Mouse (Mus musculus): Measurements from ENCODE around the gene Dck. TPM values are rescaled to one million over a fixed set of nuclear protein-coding genes. Genes with fewer than 3 reads are reported as not detected.

Gene Dck
- polyA plus RNA-seq, 1 experiment from 2014 or later, result 36.0 TPM

DNA sequence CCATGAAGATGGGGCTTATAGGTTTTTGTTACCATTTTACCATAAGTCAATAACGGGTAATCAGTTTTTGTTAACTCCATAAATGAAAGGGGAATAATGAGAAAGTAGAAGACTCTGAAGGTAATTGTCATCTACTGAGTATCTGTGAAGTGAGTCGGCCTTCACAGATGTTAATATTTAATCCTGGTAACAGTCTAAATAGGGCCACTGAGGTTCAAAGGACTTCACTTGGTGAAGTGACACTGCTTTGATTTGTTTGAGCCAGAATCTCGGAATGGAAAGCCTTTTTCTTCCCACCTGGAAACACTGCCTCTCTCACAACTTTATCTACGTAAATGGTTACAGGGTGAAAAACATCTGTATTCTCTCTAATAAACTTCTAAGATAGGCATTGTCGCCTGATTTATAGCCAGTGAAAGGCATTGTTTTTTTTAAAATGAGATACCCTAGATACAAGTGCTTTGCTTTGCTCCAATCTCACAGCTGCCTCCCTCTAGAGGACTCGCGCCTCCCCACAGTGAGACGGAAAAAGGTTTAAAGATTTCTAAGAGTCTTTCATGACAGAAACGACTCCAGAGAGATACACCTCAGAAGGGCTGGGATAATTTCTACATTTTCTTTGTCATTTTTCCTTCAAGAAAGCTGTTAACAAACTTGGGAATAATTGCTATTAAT is 31.3 kb downstream of the Dck start:
- no peak overlapping the region for H3K4me2 ChIP-seq
- H3K36me3 ChIP-seq, result no peaks in the 10 kb centered on the region
- 51% methylated on average over 9 of the region's 9 CpGs for WGBS
- no peak overlapping the region for H3K4me3 ChIP-seq
- no peak overlapping the region for H3K27ac ChIP-seq
- no peaks in the 10 kb centered on the region for H3K27me3 ChIP-seq
- no peaks in the 10 kb centered on the region for H3K9me3 ChIP-seq
- no peak overlapping the region for H3K9ac ChIP-seq
- ATAC-seq (ENCODE audit: insufficient number of reproducible peaks, low FRiP score, low TSS enrichment, low read depth), result no peak
- no peaks in the 10 kb centered on the region for H3K4me1 ChIP-seq

DNA sequence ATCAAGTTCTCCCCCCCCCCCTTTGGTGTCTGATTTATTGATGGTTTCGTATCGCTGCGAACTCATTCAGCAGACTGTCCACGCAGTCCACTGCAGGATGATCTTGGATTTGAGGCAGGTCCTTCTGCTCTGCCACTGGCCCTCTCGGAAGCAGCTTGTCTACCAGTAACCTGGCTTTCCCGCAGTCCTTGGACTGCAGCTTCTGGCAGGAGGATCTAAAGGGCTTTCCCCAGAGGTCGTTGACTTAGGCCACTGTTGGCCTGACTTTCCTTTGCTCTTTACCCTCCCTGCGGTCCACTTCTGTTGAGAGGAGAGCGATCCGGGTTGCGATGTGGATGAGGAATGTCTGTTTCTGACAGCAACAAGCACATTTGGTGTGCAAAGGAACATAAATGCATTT is 31.8 kb downstream of the Dck start:
- H3K4me1 ChIP-seq, result no peaks in the 10 kb centered on the region
- WGBS, result 67% methylated on average over 11 of the region's 11 CpGs
- H3K36me3 ChIP-seq, result no peaks in the 10 kb centered on the region
- no peak overlapping the region for H3K9ac ChIP-seq
- no peak overlapping the region for H3K4me3 ChIP-seq
- H3K9me3 ChIP-seq, result no peaks in the 10 kb centered on the region
- H3K4me2 ChIP-seq, result no peak overlapping the region
- no peaks in the 10 kb centered on the region for H3K27me3 ChIP-seq
- ATAC-seq (ENCODE audit: insufficient number of reproducible peaks, low FRiP score, low TSS enrichment, low read depth), result no peak
- H3K27ac ChIP-seq, result no peak overlapping the region

GRCm38 (mm10) chr5:88797121-88797520 is 32.3 kb downstream of the Dck start:
- H3K4me2 ChIP-seq, result no peak overlapping the region
- no peak for ATAC-seq (ENCODE audit: insufficient number of reproducible peaks, low FRiP score, low TSS enrichment, low read depth)
- no peak overlapping the region for H3K27ac ChIP-seq
- H3K4me3 ChIP-seq, result no peak overlapping the region
- no peaks in the 10 kb centered on the region for H3K4me1 ChIP-seq
- 74% methylated on average over 6 of the region's 6 CpGs for WGBS
- no peak overlapping the region for H3K9ac ChIP-seq
- H3K27me3 ChIP-seq, result no peaks in the 10 kb centered on the region
- no peaks in the 10 kb centered on the region for H3K9me3 ChIP-seq
- H3K36me3 ChIP-seq, result no peaks in the 10 kb centered on the region

DNA sequence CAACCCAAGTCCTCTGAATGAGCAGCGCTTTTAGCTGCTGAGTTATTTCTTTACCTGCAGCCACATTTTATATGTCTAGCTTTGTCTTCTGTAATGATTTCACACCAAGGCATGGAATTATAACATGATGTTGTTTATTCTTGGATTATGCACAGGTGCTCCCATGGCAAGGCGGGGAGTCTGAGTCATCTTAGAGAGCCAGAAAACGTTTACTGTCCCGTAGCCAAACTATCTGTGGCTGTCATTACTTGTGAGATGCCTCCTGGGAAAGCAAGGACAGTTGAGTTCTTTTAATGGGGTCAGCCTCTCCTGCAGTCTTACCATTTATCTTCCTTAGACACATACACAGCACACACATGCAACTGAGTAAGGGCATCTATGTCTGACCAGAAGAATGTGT is 40.8 kb downstream of the Dck start:
- Histone ChIP-seq H3K4me3 (no peak overlapping the region), H3K9ac (no peak overlapping the region), H3K4me2 (no peak overlapping the region), H3K36me3 (no peaks in the 10 kb centered on the region), H3K9me3 (no peaks in the 10 kb centered on the region), H3K27ac (no peak overlapping the region), H3K27me3 (peaks cover 4% of the 10 kb centered on the region; the same call in 1 of the 2 replicates), H3K4me1 (peaks cover 2% of the 10 kb centered on the region; the same call in 1 of the 2 replicates)
- ATAC-seq (ENCODE audit: insufficient number of reproducible peaks, low FRiP score, low TSS enrichment, low read depth), result no peak
- WGBS, result 76% methylated on average over 4 of the region's 4 CpGs

DNA sequence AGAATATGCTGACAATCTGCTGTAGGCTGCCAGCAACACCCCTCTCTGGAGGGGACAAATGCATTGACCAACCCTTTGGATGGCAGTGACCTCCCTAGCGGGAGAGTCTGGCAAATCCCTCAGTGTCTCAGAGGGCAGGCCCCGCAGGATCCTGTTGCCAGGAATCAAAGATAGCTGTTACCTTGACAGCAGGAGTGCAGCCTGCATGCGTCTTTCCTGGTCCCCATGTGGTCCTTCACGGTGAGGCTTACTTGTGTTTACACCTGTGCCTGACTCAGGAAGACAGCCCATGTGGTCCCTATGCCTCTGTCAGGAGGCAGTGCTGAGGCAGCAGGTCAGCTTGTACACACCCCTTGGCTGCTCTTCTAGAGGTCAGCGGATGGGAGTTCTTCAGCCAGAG is 41.5 kb downstream of the Dck start:
- H3K36me3 ChIP-seq, result no peaks in the 10 kb centered on the region
- peaks cover 2% of the 10 kb centered on the region; the same call in 1 of the 2 replicates for H3K4me1 ChIP-seq
- H3K9me3 ChIP-seq, result no peaks in the 10 kb centered on the region
- no peak overlapping the region for H3K4me2 ChIP-seq
- H3K27me3 ChIP-seq, result peaks cover 4% of the 10 kb centered on the region; the same call in 1 of the 2 replicates
- H3K27ac ChIP-seq, result no peak overlapping the region
- no peak overlapping the region for H3K9ac ChIP-seq
- H3K4me3 ChIP-seq, result no peak overlapping the region
- no peak for ATAC-seq (ENCODE audit: insufficient number of reproducible peaks, low FRiP score, low TSS enrichment, low read depth)
- 25% methylated on average over 5 of the region's 5 CpGs for WGBS

DNA sequence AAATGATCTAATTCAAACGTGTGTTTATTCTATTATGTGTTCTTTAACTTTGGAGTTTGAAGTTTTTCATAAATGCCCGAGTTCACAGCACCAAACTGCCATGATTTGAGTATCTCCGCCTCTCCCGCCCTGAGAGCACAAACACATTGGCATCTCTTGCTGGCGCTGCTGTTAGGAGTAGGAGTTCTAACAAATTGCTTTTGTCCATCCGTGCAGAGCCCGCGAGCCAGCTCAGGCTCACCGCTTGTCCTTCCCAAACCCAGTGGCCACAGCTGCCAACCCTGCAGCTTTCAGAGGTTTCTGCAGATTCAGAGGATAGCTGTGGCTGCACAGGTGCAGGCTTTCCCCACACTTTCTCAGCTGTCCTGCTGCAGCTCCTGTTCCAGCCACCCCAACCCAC is 42.5 kb downstream of the Dck start:
- Histone ChIP-seq H3K9me3 (no peaks in the 10 kb centered on the region), H3K27ac (no peak overlapping the region), H3K9ac (no peak overlapping the region), H3K4me1 (peaks cover 2% of the 10 kb centered on the region; the same call in 1 of the 2 replicates), H3K4me2 (no peak overlapping the region), H3K4me3 (no peak overlapping the region), H3K36me3 (no peaks in the 10 kb centered on the region), H3K27me3 (peaks cover 4% of the 10 kb centered on the region; the same call in 1 of the 2 replicates)
- no peak for ATAC-seq (ENCODE audit: insufficient number of reproducible peaks, low FRiP score, low TSS enrichment, low read depth)
- 27% methylated on average over 9 of the region's 9 CpGs for WGBS

- ATAC-seq (ENCODE audit: insufficient number of reproducible peaks, low FRiP score, low TSS enrichment, low read depth), result no peak
- WGBS, result 84% methylated on average over 2 of the region's 2 CpGs
Measured at GRCm38 (mm10) chr5:88813188-88813587, 48.4 kb downstream of the Dck start.

GRCm38 (mm10) chr5:88814552-88814951 is 49.8 kb downstream of the Dck start:
- ATAC-seq (ENCODE audit: insufficient number of reproducible peaks, low FRiP score, low TSS enrichment, low read depth), result no peak
- WGBS, result 71% methylated on average over 4 of the region's 4 CpGs
- no peaks in the 10 kb centered on the region for H3K27me3 ChIP-seq

More at GRCm38 (mm10) chr5:88813188-88813587, 48.4 kb downstream of the Dck start:
- H3K4me3 ChIP-seq, result no peak overlapping the region
- H3K27me3 ChIP-seq, result no peaks in the 10 kb centered on the region
- H3K9me3 ChIP-seq, result no peaks in the 10 kb centered on the region
- no peaks in the 10 kb centered on the region for H3K36me3 ChIP-seq
- H3K27ac ChIP-seq, result no peak overlapping the region
- H3K4me2 ChIP-seq, result no peak overlapping the region
- H3K4me1 ChIP-seq, result no peaks in the 10 kb centered on the region
- no peak overlapping the region for H3K9ac ChIP-seq

GRCm38 (mm10) chr5:88821542-88821941 is 56.7 kb downstream of the Dck start:
- Histone ChIP-seq H3K4me2 (no peak overlapping the region), H3K27ac (no peak overlapping the region), H3K36me3 (no peaks in the 10 kb centered on the region), H3K9ac (no peak overlapping the region), H3K27me3 (no peaks in the 10 kb centered on the region), H3K4me1 (no peaks in the 10 kb centered on the region), H3K4me3 (no peak overlapping the region), H3K9me3 (no peaks in the 10 kb centered on the region)
- ATAC-seq (ENCODE audit: insufficient number of reproducible peaks, low FRiP score, low TSS enrichment, low read depth), result no peak
- WGBS, result 24% methylated on average over 1 of the region's 1 CpGs

More at GRCm38 (mm10) chr5:88814552-88814951, 49.8 kb downstream of the Dck start:
- H3K4me1 ChIP-seq, result no peaks in the 10 kb centered on the region
- no peak overlapping the region for H3K9ac ChIP-seq
- no peaks in the 10 kb centered on the region for H3K36me3 ChIP-seq
- no peaks in the 10 kb centered on the region for H3K9me3 ChIP-seq
- H3K4me3 ChIP-seq, result no peak overlapping the region
- H3K4me2 ChIP-seq, result no peak overlapping the region
- H3K27ac ChIP-seq, result no peak overlapping the region

DNA sequence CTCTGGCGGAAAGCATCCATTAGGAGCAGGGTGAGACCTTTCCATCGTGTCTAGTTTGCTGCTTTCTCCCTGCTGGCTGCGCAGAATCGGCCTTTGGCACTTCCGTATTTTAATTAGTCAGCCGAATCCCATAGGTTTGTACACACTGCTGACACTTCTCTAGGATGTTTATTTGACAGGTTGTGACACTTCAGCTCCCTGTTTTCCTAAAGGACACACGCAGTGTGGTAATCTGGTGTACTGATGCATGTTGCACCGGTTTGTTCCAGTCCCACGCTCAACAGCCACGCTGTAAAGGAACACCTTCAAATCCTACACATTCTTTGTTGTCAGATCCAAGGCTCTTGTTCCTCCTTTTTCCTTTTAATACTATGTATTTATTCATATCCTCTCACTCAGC is 60.0 kb downstream of the Dck start:
- WGBS, result 69% methylated on average over 10 of the region's 10 CpGs
- H3K9me3 ChIP-seq, result no peaks in the 10 kb centered on the region

GRCm38 (mm10) chr5:88829835-88830571 is 65.2 kb downstream of the Dck start:
- Histone ChIP-seq H3K4me3 (no peak overlapping the region), H3K27me3 (no peaks in the 10 kb centered on the region), H3K36me3 (no peaks in the 10 kb centered on the region), H3K4me2 (no peak overlapping the region), H3K9me3 (no peaks in the 10 kb centered on the region), H3K9ac (no peak overlapping the region), H3K4me1 (no peaks in the 10 kb centered on the region), H3K27ac (no peak overlapping the region)
- no peak for ATAC-seq (ENCODE audit: insufficient number of reproducible peaks, low FRiP score, low TSS enrichment, low read depth)
- WGBS, result 80% methylated on average over 8 of the region's 8 CpGs

More for the DNA sequence above, 60.0 kb downstream of the Dck start:
- Histone ChIP-seq H3K36me3 (no peaks in the 10 kb centered on the region), H3K9ac (no peak overlapping the region), H3K4me1 (no peaks in the 10 kb centered on the region), H3K4me2 (no peak overlapping the region), H3K27me3 (no peaks in the 10 kb centered on the region), H3K27ac (no peak overlapping the region), H3K4me3 (no peak overlapping the region)
- no peak for ATAC-seq (ENCODE audit: insufficient number of reproducible peaks, low FRiP score, low TSS enrichment, low read depth)

DNA sequence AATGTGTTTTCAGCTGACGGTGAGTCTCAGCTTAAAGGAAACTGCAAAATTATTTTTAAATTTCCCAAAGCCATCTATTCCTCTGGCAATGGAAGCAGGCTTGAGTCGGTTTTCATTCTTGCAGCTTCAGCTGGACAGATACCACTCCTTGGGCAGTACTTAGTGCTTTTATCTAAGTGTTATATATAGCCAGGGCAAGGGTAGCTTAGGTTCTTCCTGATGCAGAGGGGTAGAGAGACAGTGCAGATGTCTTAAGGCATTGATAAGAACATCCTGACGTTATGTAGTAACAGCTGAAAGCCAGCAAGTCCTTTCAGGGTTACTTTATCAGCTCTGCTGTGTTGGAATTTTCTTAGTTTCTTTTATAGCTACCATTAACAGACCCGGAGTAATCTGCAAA is 66.1 kb downstream of the Dck start:
- Histone ChIP-seq H3K9ac (no peak overlapping the region), H3K36me3 (no peaks in the 10 kb centered on the region), H3K4me3 (no peak overlapping the region), H3K27me3 (no peaks in the 10 kb centered on the region), H3K4me1 (no peaks in the 10 kb centered on the region), H3K9me3 (no peaks in the 10 kb centered on the region), H3K4me2 (no peak overlapping the region), H3K27ac (no peak overlapping the region)
- 64% methylated on average over 4 of the region's 4 CpGs for WGBS
- no peak for ATAC-seq (ENCODE audit: insufficient number of reproducible peaks, low FRiP score, low TSS enrichment, low read depth)

All from limb, embryonic 15.5 days (tissue).